Mouse (Mus musculus) large intestine, adult 2 months (tissue): ENCODE data around the gene Tmem160. TPM values are rescaled to one million over a fixed set of nuclear protein-coding genes. Genes with fewer than 3 reads are reported as not detected.

Experiments used
- DNase-seq: peaks from one replicate; pipeline ENCODE4 v3.0.0-alpha.2; 2012; ENCODE audit warnings: low read depth, low spot score
- WGBS: fragments of 180-500 bp; shearing (Covaris S2); methylation state at CpG from one replicate; pipeline ENCODE4 v1.1.7; 2018; 5-methylcytosine and 5-hydroxymethylcytosine counted together
- polyA plus RNA-seq: library from polyadenylated mRNA; depleted of rRNA; stranded (reverse); fragments of >200 nt; gene quantifications from 2 replicates; pipeline ENCODE4 v1.2.3, GENCODE M21; 2012; rRNA removed

The Tmem160 gene
- polyA plus RNA-seq = 80.4 and 82.3 TPM in 2 replicates

DNA sequence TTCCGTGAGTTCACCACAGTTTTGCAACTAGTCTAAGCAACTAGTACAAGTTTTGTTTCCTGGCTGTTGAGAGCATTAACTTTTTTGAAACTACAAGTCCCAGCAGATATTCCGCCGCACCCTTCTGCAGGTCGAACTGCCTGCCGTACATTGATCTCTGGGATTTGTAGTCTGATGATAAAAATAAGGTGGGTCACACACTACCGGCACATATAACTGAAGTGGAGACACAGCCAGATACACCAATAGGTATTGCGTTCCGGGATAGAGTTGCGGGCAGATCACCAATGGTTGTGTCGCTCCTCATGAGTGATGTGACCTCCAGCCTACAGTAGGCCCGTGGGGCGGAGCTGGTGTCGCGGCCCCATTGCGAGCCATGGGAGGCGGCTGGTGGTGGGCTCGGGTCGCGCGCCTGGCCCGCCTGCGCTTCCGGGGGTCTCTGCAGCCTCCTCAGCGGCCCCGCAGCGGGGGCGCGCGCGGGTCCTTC, at the start of gene Tmem160:
Gene Tmem160, plus strand, starts transcription at position 193 of the 487 bp plus-strand sequence.
- peak; percentile 83 for DNase-seq
- under 1% methylated on average over 30 of the region's 30 CpGs for WGBS

DNA sequence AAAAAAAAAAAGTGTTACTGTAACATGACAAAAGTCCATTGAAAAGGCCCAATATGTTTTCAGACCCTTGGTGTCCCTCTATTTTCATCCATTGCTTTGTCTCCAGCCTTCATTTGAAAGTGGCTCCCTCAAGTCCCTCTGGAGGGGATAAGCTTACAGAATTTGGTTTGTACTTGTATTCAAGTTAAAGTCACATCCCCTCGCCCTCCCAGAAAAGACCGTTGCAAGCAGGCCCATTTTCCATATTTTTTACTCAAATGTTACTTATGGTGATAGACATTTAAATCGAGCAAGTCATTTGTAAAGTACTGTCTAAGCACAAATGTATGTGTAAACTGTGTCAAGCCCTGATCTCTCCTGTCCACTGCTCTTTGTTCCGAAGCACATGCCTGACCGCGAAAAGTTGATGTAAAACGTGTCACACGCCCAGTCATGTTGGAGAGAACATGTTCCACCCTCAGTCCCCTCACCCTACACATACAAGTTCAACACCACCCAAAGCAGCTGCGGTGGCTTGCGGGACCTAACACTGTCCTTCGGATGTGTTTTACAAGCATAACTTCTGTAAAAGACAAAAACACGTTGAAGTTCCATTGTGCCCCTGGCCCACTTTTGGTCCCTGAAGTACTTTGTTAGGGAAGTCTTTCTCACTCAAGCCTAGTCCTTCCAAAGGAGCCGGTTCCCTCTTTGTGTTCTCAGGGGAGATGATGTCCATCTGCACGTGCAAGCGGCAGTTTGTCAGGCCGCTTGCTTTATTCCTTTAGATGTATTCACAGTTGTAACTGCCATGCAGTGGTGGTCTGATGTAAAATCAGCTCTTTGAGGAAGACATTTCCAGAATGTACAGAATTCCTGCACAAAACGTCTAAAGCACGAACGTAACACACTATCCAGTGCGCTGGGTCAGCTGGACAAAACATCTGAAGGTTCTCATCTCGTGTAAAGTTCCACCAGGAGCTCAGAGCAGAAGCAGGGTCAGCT, 49.3 kb upstream of the Tmem160 start:
- 18% methylated on average over 21 of the region's 21 CpGs for WGBS
- DNase-seq = no peak

DNA sequence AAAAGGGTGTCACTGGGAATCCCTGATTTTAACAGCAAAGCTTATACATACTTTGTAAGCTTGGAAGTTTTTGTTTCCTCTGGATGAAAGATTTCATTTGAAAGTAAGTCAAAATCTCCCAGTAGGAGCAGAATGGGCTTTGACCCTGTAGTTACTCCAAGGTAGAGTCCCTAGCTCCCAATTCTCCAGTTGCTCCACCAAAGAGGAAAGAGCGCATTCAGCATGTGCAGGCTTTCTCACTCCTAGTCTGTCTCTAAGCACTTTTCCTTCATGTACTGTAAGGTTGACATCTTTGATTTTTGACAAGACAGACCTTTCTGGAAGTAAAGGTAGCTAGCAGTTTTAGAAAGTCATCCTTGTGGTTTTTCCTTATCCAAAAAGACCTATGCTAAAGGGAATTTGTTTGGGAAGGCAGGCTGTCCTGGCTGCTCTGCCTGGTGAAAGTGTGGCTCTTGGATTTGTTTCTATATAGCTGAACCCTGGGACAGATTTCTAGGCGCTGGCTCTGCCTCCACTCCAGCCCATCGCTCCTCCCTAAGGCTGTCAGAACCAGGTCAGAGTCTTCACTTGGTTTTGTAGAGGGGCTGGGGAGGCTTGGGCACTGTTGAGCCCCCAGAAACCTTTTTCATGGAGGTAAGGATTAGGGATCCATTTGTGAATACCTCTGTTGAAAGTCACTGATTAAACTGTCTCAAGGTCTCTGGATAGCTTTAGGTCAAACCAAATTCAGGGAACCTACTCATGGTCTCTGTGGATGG, 48.1 kb upstream of the Tmem160 start:
- WGBS = 35% methylated on average over 3 of the region's 3 CpGs
- DNase-seq = no peak

DNA sequence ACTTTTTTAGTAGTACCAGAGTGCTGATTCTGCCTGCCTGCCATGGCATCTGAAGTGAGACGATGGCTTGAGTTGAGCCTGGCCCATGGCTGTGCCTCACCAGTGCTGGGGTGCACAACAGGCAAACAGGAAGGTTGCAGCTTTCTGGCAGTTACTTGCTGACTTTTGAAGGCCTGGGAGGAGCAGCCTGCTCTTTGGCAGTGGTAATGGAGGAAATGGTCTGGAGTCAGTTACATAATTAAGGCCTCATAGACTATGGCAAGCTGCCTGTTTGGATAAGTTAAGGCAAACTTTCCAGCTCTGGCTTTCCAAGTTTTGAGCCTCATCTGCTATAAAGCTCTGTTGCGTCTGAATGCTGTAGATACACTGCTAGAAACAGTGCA, 47.5 kb upstream of the Tmem160 start:
- no peak for DNase-seq
- 6% methylated on average over 2 of the region's 2 CpGs for WGBS

DNA sequence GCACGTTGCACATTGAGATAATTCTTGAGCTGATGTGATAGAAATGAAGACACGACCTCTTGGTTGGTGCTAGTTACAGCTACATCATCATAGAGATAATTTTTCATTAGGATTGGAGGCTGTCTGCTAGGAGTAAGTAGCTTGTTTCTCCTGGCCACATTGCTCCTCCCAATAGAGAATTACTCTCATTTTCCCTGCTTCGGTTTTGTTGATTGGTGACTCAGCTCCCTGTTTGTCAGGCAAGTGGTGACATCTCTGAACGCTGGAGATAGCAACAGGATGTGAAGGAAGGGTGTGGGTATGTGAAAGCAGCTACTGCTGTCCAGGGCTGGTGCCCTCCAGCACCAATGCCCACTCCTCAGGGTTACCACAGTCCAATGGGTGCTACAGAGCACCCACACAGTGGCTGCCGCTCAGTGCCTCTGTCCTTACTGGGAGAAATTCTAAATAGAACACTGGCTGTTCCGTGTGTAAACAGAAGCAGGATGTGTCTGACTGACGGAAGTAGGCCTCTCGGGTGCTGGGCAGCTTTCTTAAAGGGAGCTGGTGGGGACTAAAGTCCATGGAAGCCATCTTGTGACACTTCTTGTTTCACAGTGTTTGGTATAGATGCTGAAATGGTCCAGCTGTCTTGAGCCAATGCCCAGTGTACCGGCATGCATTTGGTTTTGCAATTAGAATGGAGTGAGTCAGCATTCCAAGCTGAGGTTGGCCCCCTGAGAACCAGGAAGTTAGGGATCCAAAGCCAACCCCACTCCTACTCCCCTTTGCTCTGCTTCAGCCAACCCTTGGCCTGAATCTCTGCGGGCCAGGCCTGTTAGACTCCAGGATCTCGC, 46.8 kb upstream of the Tmem160 start:
- 1% methylated on average over 11 of the region's 11 CpGs for WGBS
- no peak for DNase-seq

DNA sequence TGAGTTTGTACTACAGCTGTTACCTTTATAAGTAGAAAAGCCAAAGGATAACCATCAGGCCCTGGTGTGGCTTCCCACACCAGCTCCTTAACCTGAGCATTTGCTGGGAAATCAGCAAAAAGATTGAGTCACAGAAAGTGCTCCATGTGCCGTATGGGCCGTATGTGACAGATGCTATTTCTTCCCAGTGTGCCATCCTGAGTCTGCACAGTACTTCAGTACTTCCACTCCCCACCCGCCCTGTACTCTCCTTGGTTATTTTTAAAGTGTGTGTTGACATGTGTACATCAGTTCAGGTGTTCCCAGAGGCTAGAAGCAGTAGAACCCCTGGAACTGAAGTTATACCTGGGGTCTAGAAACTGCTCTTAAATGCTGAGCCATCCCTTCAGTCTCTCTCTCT, 45.6 kb upstream of the Tmem160 start:
- DNase-seq = no peak
- 91% methylated on average over 3 of the region's 3 CpGs for WGBS

DNA sequence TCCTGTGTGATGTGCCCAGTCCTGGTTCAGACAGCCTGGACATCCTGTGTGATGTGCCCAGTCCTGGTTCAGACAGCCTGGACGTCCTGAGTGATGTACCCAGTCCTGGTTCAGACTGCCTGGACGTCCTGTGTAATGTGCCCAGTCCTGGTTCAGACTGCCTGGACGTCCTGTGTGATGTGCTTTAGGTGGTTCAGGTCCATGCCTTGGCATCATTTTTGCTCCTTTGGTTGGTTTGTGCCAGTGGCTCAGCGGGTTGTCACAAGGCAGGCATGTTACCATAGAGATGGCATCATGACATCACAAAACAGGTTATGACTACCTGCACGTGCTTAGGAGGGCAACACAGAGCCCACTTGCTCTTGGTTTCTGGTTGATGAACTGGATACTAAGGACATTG, 41.5 kb upstream of the Tmem160 start:
- no peak for DNase-seq
- WGBS = 88% methylated on average over 5 of the region's 5 CpGs

DNA sequence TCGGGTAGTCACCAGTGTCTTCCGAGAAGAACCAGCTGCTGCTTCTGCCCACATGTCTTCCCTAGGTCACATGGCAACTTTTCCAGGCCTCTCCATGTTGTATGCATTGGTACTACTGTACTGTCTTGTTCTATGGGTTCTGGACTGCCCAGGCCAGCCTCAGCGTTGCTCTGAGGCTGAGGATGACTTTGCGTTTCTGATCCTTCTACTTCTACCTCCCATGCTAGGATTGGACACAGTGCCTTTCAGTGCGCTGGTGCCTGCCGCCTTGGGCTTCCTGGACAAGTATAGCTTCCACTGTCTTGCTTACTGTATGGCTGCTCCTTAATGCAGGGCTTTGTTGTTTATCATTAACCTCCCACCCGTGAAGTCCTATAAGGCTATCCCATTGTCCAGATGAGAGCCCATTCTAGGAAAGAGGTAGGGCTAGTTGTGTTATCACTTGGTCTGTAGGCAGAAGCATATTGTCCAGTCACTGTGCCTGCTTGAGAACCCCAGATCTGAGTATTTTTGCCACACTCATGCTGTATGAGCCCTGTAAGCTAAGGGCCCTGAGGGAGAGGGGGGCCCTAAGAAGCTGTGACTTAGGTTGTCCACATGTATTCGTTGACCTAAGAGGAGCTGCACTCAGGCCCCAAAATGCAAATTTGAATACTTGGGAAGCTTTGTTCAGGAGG, 40.2 kb upstream of the Tmem160 start:
- no peak for DNase-seq
- 83% methylated on average over 8 of the region's 8 CpGs for WGBS

DNA sequence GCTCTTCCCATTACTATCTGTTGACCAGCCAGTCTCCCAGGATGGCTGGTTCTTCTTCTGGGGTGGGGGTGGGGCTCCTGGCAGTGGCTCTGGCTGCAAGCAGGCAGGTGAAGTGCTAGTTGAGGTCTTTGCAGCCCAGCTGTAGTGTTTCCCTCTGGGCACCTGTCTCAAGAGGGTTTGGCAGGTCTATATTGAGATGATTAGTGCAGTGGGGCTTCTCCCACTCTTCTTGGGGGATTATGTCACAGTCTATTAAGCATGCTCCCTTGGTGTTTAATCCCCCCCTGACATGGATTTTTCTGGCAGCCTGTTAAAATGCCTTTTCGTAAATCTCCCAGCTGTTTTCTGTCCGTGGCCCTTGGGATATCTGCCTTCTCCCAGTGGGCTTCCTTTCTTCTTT, 39.6 kb upstream of the Tmem160 start:
- 85% methylated on average over 2 of the region's 2 CpGs for WGBS
- DNase-seq = no peak

DNA sequence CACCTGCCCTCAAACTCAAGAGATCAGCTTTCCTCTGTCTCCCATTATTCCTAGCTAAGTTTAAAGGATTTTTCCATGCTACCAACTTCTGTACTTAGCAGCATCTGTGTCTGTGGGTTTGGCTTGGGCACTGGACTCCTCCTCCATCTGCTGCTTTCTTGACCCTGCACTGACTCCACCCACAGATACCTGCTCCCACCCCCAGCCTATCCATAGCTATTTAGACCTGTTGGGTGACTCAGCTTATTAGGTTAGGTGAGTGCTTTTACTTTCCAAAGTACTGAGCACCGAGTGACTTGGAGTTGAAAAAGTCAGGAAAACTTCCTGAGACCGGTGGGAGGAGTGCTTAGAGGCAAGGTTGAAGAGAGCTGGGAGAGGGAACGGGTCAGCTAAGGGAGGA, 37.2 kb upstream of the Tmem160 start:
- WGBS = 28% methylated on average over 3 of the region's 3 CpGs
- DNase-seq = no peak

DNA sequence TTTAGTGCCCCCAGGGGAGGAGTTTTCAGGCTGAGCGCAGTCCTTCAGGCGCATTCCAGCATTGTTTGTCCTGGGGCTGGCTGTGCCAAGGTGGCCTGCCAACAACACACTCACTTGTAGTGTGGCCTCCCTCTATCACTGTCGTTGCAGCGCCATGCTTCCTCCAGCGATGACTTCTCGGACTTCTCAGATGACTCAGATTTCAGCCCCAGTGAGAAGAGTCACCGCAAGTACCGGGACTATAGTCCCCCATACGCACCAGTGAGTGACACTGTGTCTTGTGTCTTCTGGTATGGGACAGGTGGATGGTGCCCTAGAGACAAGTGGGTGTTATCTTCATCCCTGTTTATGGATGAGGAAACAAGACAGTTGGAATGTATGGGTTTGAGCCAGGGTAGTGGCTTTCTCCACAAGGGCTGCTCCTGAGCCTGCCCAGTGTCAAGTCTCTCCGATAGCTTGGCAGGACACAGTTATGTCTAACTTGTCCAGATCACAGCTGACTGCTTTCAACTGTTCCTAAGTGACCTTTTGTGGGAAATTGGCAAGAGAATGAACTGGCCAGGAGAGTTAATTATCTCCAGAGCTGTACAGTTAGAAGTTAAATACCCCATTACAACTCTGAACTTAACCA, 35.3 kb upstream of the Tmem160 start:
- WGBS = 34% methylated on average over 10 of the region's 10 CpGs
- no peak for DNase-seq

DNA sequence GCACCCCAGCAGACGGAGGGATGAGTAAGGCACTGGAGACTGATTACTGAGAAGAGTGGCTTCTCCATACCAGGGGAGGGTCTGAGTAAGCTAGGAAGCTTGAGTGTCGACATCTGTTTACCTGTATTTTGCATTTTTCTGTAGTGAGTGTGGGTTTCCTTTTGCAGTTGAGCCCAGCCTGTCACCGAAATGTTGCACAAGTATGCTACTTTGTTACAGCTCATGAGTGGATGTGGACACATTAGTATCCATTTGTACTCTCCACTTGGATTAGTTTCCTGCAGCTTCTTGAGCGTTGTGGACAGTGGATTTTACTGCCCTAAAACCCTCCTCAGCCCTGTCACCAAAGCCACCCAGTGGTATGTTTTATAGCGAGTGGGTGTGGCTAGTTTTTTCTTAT, 33.9 kb upstream of the Tmem160 start:
- WGBS = 54% methylated on average over 5 of the region's 5 CpGs
- no peak for DNase-seq

DNA sequence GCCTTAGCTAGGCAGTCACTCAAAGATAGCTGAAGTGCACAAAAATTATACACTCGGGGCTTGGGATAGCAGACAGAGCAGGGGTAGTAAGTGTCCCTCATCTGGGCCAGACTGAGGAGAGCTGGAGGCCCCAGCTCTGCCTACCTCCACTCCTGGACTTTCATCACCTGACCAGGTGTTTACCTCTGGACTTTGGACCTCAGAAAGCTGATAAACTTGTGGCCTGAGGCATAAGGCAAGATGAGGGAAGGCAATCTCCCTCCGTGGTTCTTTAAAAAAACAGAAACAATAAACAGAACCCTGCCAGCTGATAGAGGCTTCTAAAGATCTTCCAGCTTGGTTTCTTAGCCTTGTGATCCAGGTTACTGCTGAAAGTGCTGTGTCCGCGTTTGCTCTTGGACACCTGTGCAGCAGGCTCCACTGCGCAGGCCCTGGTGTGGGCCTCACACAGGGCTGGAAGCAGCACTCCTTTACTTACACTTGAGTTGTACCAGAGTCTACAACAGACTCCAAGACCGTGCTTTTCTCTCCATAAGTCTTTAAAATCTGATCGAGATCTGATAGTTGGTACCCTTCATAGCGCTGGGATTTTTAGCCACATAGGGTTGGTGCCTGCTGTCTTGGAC, 32.0 kb upstream of the Tmem160 start:
- DNase-seq = no peak
- 53% methylated on average over 8 of the region's 8 CpGs for WGBS

DNA sequence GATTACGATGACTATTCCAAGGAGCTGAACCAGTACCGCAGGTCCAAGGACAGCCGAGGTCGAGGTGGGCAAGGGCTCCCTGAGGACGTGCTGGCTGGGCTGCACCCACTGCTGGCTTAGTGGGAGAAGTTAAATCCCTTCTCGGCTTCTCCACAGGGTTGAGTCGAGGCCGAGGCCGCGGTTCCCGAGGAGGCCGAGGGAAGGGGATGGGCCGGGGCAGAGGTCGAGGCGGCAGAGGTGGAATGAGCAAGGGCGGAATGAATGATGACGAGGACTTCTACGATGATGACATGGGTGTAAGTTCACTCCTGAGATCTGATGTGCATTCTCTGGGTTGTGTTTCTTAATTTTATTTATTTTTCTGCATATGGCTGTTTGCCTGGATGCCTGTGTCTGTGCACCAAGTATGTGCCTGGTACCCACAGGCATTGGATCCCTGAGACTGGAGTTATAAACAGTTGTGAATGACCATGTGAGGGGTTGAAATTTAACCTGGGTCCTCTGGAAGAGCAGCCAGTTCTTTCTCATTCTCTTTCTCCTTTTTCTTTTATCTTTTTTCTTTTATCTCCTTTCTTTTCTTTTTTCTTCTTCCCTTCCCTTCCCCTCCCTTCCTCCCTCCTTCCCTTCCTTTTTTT, 30.2 kb upstream of the Tmem160 start:
- WGBS = 72% methylated on average over 18 of the region's 18 CpGs
- no peak for DNase-seq

DNA sequence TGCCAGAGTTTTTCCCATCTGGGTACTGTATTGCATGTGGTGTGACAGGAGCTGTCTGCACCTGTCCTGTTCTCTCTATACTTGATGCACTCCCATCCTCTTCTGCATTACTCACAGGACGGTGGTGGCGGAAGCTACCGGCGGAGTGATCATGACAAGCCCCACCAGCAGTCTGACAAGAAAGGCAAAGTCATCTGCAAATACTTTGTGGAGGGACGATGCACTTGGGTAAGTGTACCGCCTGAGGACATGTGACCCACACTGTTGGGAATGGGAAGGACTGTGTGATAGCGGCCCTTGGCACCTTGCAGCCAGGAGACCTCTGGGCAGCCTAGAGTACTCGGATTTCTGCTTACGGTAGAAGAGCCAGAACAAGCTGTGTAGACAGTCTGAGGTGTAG, 28.8 kb upstream of the Tmem160 start:
- no peak for DNase-seq
- 93% methylated on average over 9 of the region's 9 CpGs for WGBS

DNA sequence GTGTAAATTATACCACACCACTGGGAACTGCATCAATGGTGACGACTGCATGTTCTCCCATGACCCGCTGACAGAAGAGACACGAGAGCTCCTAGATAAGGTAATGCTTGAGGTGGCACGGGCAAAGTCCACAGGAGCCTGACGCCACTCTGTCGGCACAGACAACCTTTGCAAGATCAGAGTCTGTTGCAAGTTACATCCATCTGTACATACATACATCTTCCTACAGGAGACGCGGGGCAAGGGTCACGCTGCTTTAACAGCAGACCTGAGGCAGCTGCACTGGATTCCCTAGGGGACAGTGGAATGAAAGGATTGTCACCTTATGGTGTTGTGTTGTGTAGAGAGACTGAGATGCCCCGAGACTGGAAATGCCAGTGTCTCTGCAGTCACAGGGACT, 26.9 kb upstream of the Tmem160 start:
- DNase-seq = no peak
- 64% methylated on average over 10 of the region's 10 CpGs for WGBS

DNA sequence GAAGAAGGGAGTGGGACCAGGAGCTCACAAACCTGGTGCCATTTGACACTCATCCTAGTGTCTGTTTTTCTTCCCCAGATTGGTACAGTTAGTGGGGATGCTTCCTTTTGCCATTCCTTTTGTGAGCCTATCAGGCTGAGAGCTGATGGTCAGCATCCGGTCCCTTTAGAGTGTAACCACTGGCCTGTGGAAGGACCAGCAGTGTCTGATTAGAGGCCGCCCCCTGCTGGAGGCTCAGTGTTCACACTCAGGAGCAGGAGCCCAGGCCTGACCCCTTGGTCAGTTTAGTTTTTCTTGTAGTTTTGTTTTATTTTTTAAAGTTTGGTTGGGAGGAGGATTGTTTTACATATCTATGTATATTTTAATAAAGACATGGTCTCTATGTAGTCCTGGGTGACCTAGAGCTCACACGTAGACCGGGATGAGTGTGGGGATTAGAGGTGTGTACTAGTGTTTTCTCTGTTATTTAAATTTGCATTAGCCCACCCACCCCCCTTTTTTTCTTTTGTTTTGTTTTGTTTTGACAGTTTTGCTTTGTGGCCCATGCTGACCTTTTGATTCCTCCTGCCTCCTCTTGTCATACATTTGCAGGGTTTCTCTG, 26.4 kb upstream of the Tmem160 start:
- DNase-seq = no peak
- WGBS = 54% methylated on average over 4 of the region's 4 CpGs
